Mouse (Mus musculus) midbrain, postnatal 0 days (tissue): Measurements from ENCODE around the gene Aim2. TPM values are rescaled to one million over a fixed set of nuclear protein-coding genes. Genes with fewer than 3 reads are reported as not detected.
"Not testable (repeated sequence)": the region's sequence is repeated elsewhere in the genome, so short reads cannot be mapped to it uniquely, and the experiment has no call there.

Experiments
- ATAC-seq: fragments of 200-750 bp; cut with Nextera tagmentation; 2 replicates; pipeline ENCODE4 v1.8.0; 2017; ENCODE audit warnings: moderate number of reproducible peaks, mild to moderate bottlenecking, moderate TSS enrichment, moderate library complexity; ENCODE audit not compliant: low FRiP score
- DNase-seq: peaks from one replicate; pipeline ENCODE4 v3.0.0-alpha.2; 2015; ENCODE audit warnings: low spot score
- H3K27ac ChIP-seq: fragments of 300-500 bp; sonication (generic); 2 replicates; pipeline ENCODE4 v1.5.1; 2014; ENCODE audit warnings: low read depth, mild to moderate bottlenecking, low read length, mixed read lengths
- H3K27me3 ChIP-seq: fragments of 300-500 bp; sonication (generic); 2 replicates; pipeline ENCODE4 v1.6.1; 2014; ENCODE audit warnings: low read length, control low read depth, mixed read lengths; ENCODE audit not compliant: insufficient read depth
- H3K36me3 ChIP-seq: fragments of 300-500 bp; sonication (generic); 2 replicates; pipeline ENCODE4 v1.6.1; 2014; ENCODE audit warnings: low read length, control low read depth, mixed read lengths; ENCODE audit not compliant: insufficient read depth
- H3K4me1 ChIP-seq: fragments of 300-500 bp; sonication (generic); 2 replicates; pipeline ENCODE4 v1.6.1; 2014; ENCODE audit warnings: mild to moderate bottlenecking, control low read depth, antibody characterized with exemption, low read length, mixed read lengths; ENCODE audit not compliant: insufficient read depth
- H3K4me2 ChIP-seq: fragments of 300-500 bp; sonication (generic); 2 replicates; pipeline ENCODE4 v1.6.1; 2014; ENCODE audit warnings: low read depth, mild to moderate bottlenecking, low read length, mixed read lengths; ENCODE audit not compliant: poor library complexity, severe bottlenecking
- H3K4me3 ChIP-seq: fragments of 300-500 bp; sonication (generic); 2 replicates; pipeline ENCODE4 v1.5.1; 2014; ENCODE audit warnings: low read depth, mild to moderate bottlenecking, low read length, moderate library complexity
- H3K9ac ChIP-seq: fragments of 300-500 bp; sonication (generic); replicated peaks from 2 replicates; pipeline ENCODE4 v1.6.1; 2014; ENCODE audit warnings: mild to moderate bottlenecking, low read length, moderate library complexity, mixed read lengths; ENCODE audit not compliant: poor library complexity, severe bottlenecking
- H3K9me3 ChIP-seq: fragments of 300-500 bp; sonication (generic); 2 replicates; pipeline ENCODE4 v1.6.1; 2016; ENCODE audit warnings: low read length, control low read depth
- CTCF ChIP-seq: IDR thresholded peaks from 2 replicates; pipeline ENCODE4 v1.5.1; 2016; ENCODE audit warnings: antibody characterized with exemption, mild to moderate bottlenecking
- WGBS: fragments of 180-500 bp; shearing (Covaris S2); extraction: QIAGEN DNeasy Blood & Tissue Kit; methylation state at CpG from one replicate; pipeline ENCODE4 v1.1.7; 2014; 5-methylcytosine and 5-hydroxymethylcytosine counted together
- polyA plus RNA-seq: library from polyadenylated mRNA; unstranded; fragments of >200 nt; fragmentation: Nextera tagmentation; extraction: Ambion mirVana; gene quantifications from 2 replicates; pipeline ENCODE4 v1.2.1, GENCODE M21; 2015
- total RNA-seq: library from RNA; depleted of rRNA; stranded (reverse); fragments of >200 nt; gene quantifications from 2 replicates; pipeline ENCODE4 v1.2.3, GENCODE M21; 2014; rRNA removed

The Aim2 gene
- total RNA-seq (0.66 and 2.8 TPM in 2 replicates), polyA plus RNA-seq (0.89 and 1.0 TPM in 2 replicates)

- H3K4me1 ChIP-seq: peaks cover 6% of the 10 kb centered on the region; the same call in 1 of the 2 replicates
- 8% methylated on average over 10 of the region's 10 CpGs for WGBS
- no peaks in the 10 kb centered on the region for H3K9me3 ChIP-seq
- no peak for TF ChIP-seq CTCF
- no peak within 1 kb of the TSS for H3K4me3 ChIP-seq
- DNase-seq (no peak), ATAC-seq (0 out of 2 replicates have a peak, but pooled peaks have one; percentile 8)
- H3K36me3 ChIP-seq: peaks cover 14% of the 10 kb centered on the region; the same call in 1 of the 2 replicates
- H3K27me3 ChIP-seq: no peaks in the 10 kb centered on the region
- no peak within 1 kb of the TSS for H3K9ac ChIP-seq
- H3K27ac ChIP-seq: no peak within 1 kb of the TSS
- peak within 1 kb of the TSS; percentile 20 for H3K4me2 ChIP-seq
Observed at GRCm38 (mm10) chr1:173350372-173350957, at the start of gene Aim2. Gene Aim2 (plus strand): TSS chr1:173350879.

GRCm38 (mm10) chr1:173302795-173303194, 47.9 kb upstream of the Aim2 start:
- H3K4me2 ChIP-seq, H3K36me3 ChIP-seq, H3K4me3 ChIP-seq, ATAC-seq, H3K9ac ChIP-seq, H3K27me3 ChIP-seq, H3K27ac ChIP-seq, H3K9me3 ChIP-seq, H3K4me1 ChIP-seq, DNase-seq: not testable (repeated sequence)
- 38% methylated on average over 3 of the region's 3 CpGs for WGBS

- not testable (repeated sequence) for H3K36me3 ChIP-seq, H3K4me2 ChIP-seq, H3K4me3 ChIP-seq, H3K4me1 ChIP-seq, H3K9ac ChIP-seq, H3K9me3 ChIP-seq, H3K27me3 ChIP-seq, H3K27ac ChIP-seq, ATAC-seq, DNase-seq
- WGBS: 83% methylated on average over 7 of the region's 7 CpGs
Observed at GRCm38 (mm10) chr1:173313535-173314050, 37.1 kb upstream of the Aim2 start.

- H3K9me3 ChIP-seq: no peaks in the 10 kb centered on the region
- TF ChIP-seq CTCF: no peak
- H3K9ac ChIP-seq: no peak overlapping the region
- H3K36me3 ChIP-seq: no peaks in the 10 kb centered on the region
- H3K4me2 ChIP-seq: no peak overlapping the region
- no peak overlapping the region for H3K27ac ChIP-seq
- DNase-seq: no peak
- no peak for ATAC-seq
- H3K4me3 ChIP-seq: no peak overlapping the region
- H3K4me1 ChIP-seq: no peaks in the 10 kb centered on the region
- no peaks in the 10 kb centered on the region for H3K27me3 ChIP-seq
- WGBS: 89% methylated on average over 3 of the region's 3 CpGs
Observed at GRCm38 (mm10) chr1:173315725-173316124, 35.0 kb upstream of the Aim2 start.

- Histone ChIP-seq H3K36me3 (no peaks in the 10 kb centered on the region), H3K4me2 (no peak overlapping the region), H3K4me3 (no peak overlapping the region), H3K9me3 (no peaks in the 10 kb centered on the region), H3K9ac (no peak overlapping the region), H3K27me3 (no peaks in the 10 kb centered on the region), H3K4me1 (no peaks in the 10 kb centered on the region), H3K27ac (no peak overlapping the region)
- no peak for TF ChIP-seq CTCF
- 92% methylated on average over 2 of the region's 2 CpGs for WGBS
- DNase-seq: no peak
- ATAC-seq: no peak
Observed at GRCm38 (mm10) chr1:173317925-173318477, 32.7 kb upstream of the Aim2 start.

GRCm38 (mm10) chr1:173321593-173322248, 29.0 kb upstream of the Aim2 start:
- ATAC-seq: 0 out of 2 replicates have a peak, but pooled peaks have one; percentile 13
- 54% methylated on average over 8 of the region's 8 CpGs for WGBS
- TF ChIP-seq CTCF: no peak

More at GRCm38 (mm10) chr1:173321593-173322248, 29.0 kb upstream of the Aim2 start:
- no peak overlapping the region for H3K4me3 ChIP-seq
- no peaks in the 10 kb centered on the region for H3K4me1 ChIP-seq
- DNase-seq: peak; percentile 35
- no peak overlapping the region for H3K4me2 ChIP-seq
- no peaks in the 10 kb centered on the region for H3K9me3 ChIP-seq
- H3K27ac ChIP-seq: no peak overlapping the region
- no peaks in the 10 kb centered on the region for H3K36me3 ChIP-seq
- H3K9ac ChIP-seq: no peak overlapping the region
- no peaks in the 10 kb centered on the region for H3K27me3 ChIP-seq
